Mouse (Mus musculus) cerebellum, adult 11-12 months (tissue): ENCODE measurements around the gene Agbl1.
"Not testable (repeated sequence)": the region's sequence is repeated elsewhere in the genome, so short reads cannot be mapped to it uniquely, and the experiment has no call there.

Experiments used
- DNase-seq: peaks from one replicate; pipeline ENCODE4 v3.0.0; 2022

Agbl1 gene

GRCm38 (mm10) chr7:76229311-76229937 is at the start of gene Agbl1:
Gene Agbl1 (plus strand): TSS chr7:76229887.
- no peak for DNase-seq

- no peak for DNase-seq
Measured at GRCm38 (mm10) chr7:76185005-76185658, 44.6 kb upstream of the Agbl1 start.

- no peak for DNase-seq
Measured at GRCm38 (mm10) chr7:76185681-76186121, 44.0 kb upstream of the Agbl1 start.

- DNase-seq = no peak
Measured at GRCm38 (mm10) chr7:76218546-76218945, 11.1 kb upstream of the Agbl1 start.

DNA sequence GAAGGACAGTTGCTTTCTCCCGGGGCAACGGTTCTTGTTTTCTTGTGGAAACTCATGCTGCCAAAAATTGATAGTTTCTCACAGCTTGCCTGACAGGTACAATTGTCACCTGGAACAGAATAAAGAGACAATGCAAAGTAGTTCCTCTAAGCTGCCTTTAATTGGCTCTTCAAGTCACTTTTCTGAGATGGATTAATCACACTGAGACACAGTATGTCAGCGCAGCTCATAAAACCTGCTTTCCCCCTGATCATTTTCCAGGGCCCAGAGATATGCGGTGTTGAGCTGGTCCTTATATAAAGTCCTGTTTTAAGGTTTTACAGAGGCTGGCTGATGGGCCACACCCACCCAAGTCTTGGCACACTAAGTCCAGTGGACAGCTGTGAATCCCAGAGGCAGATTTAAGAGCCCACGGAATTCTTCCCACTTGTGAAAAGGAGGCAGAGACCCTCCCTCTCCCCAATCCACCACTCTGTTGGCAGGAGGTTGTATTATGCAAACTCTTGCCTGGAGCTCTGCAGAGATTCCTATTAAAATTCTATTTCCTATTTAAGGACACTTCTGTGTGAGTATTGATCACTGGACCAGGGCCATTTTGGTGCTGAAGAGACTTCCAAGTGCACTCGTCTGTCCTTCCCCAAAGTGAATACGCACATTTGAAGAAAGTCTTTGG is 9.8 kb upstream of the Agbl1 start:
- no peak for DNase-seq

- no peak for DNase-seq
Measured at GRCm38 (mm10) chr7:76222691-76223090, 7.0 kb upstream of the Agbl1 start.

DNA sequence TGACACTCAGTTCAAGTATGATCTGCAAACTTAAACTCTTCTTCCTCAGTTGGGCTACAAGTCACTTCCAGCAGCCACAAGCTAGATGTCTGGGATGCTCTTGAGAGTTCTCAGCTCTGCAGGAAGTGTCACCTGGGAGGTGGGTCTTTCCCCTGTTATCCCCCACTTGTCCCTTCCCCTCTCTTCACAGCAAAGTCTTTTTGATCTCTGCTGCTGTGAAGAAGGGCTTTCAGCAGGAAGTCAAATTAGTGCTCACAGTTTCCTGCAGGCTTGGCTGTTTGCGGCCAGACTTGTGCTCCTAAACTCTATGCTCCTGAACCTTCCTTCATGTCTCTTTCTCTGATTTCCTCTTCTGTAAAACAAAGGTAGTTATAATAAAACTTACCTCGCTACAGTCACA is 806 bp upstream of the Agbl1 start:
- DNase-seq = no peak

GRCm38 (mm10) chr7:76234321-76234720 is 4.6 kb downstream of the Agbl1 start:
- no peak for DNase-seq

- no peak for DNase-seq
Measured at GRCm38 (mm10) chr7:76237497-76237896, 7.8 kb downstream of the Agbl1 start.

GRCm38 (mm10) chr7:76244839-76245238 is 15.2 kb downstream of the Agbl1 start:
- DNase-seq = not testable (repeated sequence)

DNA sequence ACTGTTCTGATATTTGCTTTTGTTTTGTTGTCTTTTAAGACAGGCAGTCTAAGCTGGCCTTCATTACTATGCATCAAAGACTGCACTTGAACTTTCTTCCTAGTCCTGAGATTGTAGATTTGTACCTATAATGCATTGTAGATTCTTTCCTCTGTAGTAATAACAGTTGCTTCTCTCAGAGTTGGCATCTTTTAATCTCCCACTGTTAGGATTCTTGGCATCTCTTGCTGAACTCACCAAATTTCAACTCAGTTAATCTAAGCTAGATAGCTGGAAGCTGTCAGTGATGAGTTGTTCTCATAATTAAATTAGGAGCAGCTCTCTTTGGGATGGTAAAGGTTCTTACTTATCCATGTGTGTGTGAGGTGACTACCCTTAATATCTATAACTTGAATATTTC is 45.4 kb downstream of the Agbl1 start:
- no peak for DNase-seq

DNA sequence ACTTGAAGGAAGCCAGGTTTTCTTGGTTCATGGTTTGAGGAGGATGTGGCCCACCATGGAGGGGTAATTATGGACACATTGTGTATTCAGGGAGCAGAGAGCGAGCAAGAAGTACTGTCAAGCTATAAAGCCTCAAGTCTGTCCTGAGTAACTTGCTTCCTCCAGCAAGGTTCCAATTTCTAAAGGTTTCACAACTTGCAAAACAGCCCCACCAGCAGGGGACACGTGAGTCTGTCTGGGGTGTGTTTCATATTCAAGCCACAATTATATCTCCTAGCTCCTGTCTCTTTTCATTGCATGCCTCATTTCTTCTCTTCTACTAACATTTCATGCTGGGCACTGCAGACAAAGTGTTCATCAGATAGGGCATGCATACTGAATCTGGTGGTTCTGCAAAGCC is 53.1 kb downstream of the Agbl1 start:
- DNase-seq = no peak

- no peak for DNase-seq
Measured at GRCm38 (mm10) chr7:76287531-76287930, 57.8 kb downstream of the Agbl1 start.

DNA sequence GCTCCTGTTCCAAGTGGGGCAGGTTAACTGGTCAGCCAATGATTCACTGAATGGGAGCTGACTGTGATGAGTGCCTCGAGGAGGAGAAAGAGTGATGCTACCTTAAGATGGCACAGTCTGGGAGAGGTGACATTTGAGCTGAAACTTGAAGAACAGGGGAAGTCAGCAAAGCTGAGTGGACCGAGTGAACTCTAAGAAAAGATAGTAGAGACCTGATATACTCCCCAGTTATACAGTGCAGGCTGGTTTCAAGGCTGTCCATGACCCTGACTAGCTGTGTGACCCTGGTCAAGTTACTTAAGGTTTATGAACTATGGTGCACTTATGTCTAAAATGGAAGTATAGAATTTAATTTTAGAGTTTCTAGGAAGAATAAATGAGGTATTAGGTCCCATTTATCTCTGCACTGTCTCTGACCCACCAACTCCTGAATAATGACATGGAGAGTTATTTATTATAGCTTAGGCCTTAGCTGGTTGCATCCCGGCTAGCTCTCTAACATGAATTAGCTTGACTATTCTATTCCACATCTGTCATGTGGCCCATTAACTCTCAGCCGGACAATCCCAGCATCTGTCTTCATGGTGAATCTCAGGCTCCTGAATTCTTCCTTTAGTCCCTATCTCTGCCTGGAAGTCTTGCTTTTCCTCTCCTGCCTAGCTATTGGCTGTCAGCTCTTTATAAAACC is 92.3 kb downstream of the Agbl1 start:
- no peak for DNase-seq

DNA sequence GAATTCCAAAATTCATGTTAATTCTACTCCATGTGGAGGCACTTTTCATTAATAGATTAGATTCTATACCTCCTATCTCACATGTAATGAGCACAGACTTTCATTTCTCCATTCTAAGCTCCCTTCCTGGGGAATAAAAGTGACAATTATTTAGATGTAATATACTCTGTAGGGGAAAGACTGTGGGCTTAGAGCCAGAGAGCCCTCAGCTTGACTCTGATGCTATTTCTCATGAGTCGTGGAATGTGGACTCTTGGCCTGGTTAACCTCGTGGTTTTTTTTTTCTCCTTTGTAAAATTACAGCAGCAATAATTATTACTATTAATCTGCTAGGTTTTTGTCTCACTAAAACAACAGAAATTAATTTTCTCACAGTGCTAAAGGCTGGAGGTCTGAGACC is 96.4 kb downstream of the Agbl1 start:
- DNase-seq = no peak

DNA sequence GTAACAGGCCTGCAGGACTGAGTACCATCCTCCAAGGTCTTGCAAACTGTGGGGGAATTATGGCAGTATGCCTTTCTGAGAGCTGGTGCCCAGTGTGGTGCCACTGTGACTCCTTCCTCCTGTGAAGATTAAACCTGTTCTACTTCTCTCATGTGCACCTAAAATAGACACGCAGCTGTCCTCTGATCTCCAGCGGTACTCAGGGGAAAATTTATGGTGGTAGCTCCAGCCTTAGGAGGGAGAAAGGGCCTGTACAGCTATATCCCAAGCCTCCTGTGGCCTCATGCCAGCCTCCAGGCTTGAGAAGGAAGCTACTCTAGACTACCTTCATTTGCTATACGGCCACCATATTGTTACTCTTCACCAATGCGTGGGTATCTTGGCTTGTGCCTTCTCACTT is 109.6 kb downstream of the Agbl1 start:
- no peak for DNase-seq

- DNase-seq = no peak
Measured at GRCm38 (mm10) chr7:76341601-76342000, 111.9 kb downstream of the Agbl1 start.

DNA sequence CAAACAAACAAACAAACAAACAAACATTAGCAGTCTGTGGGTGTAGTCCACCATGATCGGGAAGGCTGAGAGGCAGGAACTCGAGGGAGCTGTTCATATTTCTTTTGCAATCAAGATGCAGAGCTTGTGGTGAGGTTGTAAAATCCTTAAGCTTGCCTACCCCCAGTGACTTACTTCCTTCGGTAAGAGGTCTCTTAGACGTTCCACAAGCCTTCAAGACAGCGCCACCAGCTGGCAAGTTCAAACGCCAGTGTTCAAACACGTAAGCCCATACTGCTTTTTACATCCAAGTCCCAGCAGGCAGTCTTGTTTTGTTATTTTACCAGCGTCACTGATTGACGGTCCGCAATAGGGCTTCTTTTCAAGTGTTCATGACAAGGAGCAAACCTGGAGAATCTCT is 123.8 kb downstream of the Agbl1 start:
- DNase-seq = no peak

DNA sequence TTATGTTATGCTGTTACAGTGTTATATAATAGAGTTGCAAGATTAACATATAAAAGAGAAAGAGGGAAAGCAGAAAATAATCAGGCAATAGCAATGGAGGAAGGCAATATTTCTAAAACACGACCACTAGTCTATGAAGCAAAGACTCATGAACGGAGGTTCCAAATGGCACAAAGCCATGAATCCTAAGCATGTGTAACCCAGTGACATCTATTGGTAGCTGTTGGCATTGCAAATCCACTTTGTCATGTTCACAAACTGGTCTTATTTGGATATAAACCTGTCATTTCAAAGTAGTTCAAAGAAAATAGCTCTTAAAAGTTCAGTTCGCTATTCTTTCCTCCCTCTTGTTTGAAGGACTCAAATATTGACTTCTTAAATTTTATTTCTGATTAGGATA is 124.8 kb downstream of the Agbl1 start:
- no peak for DNase-seq

- DNase-seq = no peak
Measured at GRCm38 (mm10) chr7:76371269-76371668, 141.6 kb downstream of the Agbl1 start.

- no peak for DNase-seq
Measured at GRCm38 (mm10) chr7:76379493-76379892, 149.8 kb downstream of the Agbl1 start.

DNA sequence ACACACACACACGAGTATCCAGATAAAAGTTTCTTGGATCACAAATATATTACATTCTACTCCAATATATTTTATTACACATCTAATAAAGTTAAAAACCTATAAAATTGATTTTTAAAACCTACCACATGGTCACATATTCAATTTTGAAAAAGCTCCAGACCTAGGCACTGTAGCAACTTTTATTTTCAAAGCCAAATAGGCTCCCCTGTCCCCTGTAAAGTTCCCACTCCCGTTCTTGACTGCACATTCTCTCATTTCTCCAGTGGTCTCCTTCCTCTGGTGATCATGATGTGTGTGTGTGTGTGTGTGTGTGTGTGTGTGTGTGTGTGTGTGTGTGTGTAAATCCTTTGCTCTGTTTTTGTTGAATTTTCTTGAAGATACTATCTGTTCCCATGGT is 152.3 kb downstream of the Agbl1 start:
- no peak for DNase-seq

GRCm38 (mm10) chr7:76389240-76389639 is 159.6 kb downstream of the Agbl1 start:
- no peak for DNase-seq
